Mouse (Mus musculus): ENCODE measurements at regions not wholly inside any gene's neighbourhood (a gene's known extent, or its start where the extent isn't known, plus 50 kb on each side); places are given as distances from the start of the nearest gene placed in this dataset.

DNA sequence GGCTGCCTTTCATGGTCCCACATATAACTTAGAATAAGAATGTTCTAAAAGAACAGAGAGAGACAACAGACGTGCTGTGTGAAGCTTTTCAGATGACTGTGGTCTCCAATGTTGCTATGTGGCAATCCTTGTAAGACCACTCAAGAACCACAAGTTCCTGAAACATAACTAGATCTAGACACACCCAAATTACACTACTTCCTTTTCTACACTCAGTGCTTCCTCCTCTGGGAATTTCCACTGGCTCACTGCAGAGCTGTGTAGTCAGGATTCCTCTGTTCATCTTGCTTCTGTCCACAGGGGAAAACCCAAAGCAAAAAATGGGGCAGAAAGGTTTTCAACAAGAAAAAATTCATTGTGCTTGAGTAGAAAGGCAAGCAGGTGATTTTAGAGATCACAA, 73.3 kb upstream of the Lcn4 start:
- no peaks in the 10 kb centered on the region for H3K79me2 ChIP-seq (replicated peaks; ENCODE audit: control insufficient read depth, extremely low read depth, insufficient read depth, poor library complexity, severe bottlenecking)
- H3K4me2 ChIP-seq (ENCODE audit: insufficient read depth, low read depth, poor library complexity, severe bottlenecking) = peak overlapping the region; percentile 30; the same call in 1 of the 2 replicates
- H3K4me3 ChIP-seq (replicated peaks in 1 of 3; ENCODE audit: low read depth in 2 of 3, low read length in 2 of 3, poor library complexity in 1 of 3) = no peak overlapping the region
- dilution Hi-C loops (cut with MboI; ENCODE audit: extremely low pct_ligation_motif_present, extremely low pct_unique_long_range_greater_than_20kb, low sequenced_read_pairs) (no loop called here), in situ Hi-C loops (cut with MboI; ENCODE audit: low pct_ligation_motif_present, low pct_unique_long_range_greater_than_20kb, low sequenced_read_pairs) (no loop called here)
- no peak overlapping the region for H3K27ac ChIP-seq (ENCODE audit: insufficient read depth, low read depth)
- peaks cover 6 to 14% of the 10 kb centered on the region in 2 experiments for H3K4me1 ChIP-seq (ENCODE audit: control insufficient read depth in 1 of 2, insufficient read depth in 2 of 2)
- no peaks in the 10 kb centered on the region for H3K9me3 ChIP-seq (replicated peaks; ENCODE audit: low read length)
- no peaks in the 10 kb centered on the region for H3K36me3 ChIP-seq (replicated peaks in 1 of 2; ENCODE audit: control insufficient read depth in 1 of 2, insufficient read depth in 1 of 2, low read length in 1 of 2)
- peaks cover 3% of the 10 kb centered on the region for H3K27me3 ChIP-seq (replicated peaks)
- H3K9ac ChIP-seq (ENCODE audit: insufficient read depth, low read depth) = no peak overlapping the region
- no peak for TF ChIP-seq MYC (IDR thresholded peaks at IDR 0.05; ENCODE audit: low read depth, low read length)
- no peak for TF ChIP-seq SIN3A (IDR thresholded peaks at IDR 0.05; ENCODE audit: low read length)
- peak; percentile 69 for TF ChIP-seq IRF4 (IDR thresholded peaks at IDR 0.05; ENCODE audit: low read depth, low read length)
- peak; percentile 69; the same call in 1 of the 2 replicates for TF ChIP-seq ETS1 (conservative IDR thresholded peaks at IDR 0.05; ENCODE audit: low read depth, low read length)
- TF ChIP-seq CTCF (conservative IDR thresholded peaks at IDR 0.05 in 1 of 2, IDR thresholded peaks at IDR 0.05 in 1 of 2; ENCODE audit: low read depth in 2 of 2, low read length in 2 of 2) = no peak
- TF ChIP-seq MEF2A (IDR thresholded peaks at IDR 0.05; ENCODE audit: borderline replicate concordance, low read depth, low read length) = peak; percentile 47; the same call in 1 of the 2 replicates
- TF ChIP-seq HCFC1 (IDR thresholded peaks at IDR 0.05; ENCODE audit: low read depth, low read length) = no peak
- TF ChIP-seq ZKSCAN1 (IDR thresholded peaks at IDR 0.05; ENCODE audit: borderline replicate concordance, low read depth, low read length) = no peak
- TF ChIP-seq NRF1 (IDR thresholded peaks at IDR 0.05; ENCODE audit: low read depth, low read length) = no peak
- TF ChIP-seq MXI1 (IDR thresholded peaks at IDR 0.05; ENCODE audit: low read depth, low read length) = no peak
- no peak for TF ChIP-seq JUND (conservative IDR thresholded peaks at IDR 0.05; ENCODE audit: low read depth, low read length)
- peak; percentile 83 for TF ChIP-seq EP300 (IDR thresholded peaks at IDR 0.05; ENCODE audit: low read length)
- no peak for TF ChIP-seq GABPA (IDR thresholded peaks at IDR 0.05; ENCODE audit: insufficient replicate concordance, low read depth, low read length)
- peak; percentile 54; the same call in 1 of the 2 replicates for TF ChIP-seq BHLHE40 (IDR thresholded peaks at IDR 0.05; ENCODE audit: low read depth, low read length)
- no peak for TF ChIP-seq ZC3H11A (IDR thresholded peaks at IDR 0.05; ENCODE audit: low read depth, low read length)
- TF ChIP-seq POLR2A (IDR thresholded peaks at IDR 0.05; ENCODE audit: low read depth, low read length) = no peak
- no peak for TF ChIP-seq MAX (IDR thresholded peaks at IDR 0.05; ENCODE audit: low read length)
- no peak for TF ChIP-seq PAX5 (IDR thresholded peaks at IDR 0.05; ENCODE audit: low read length)
- peak; percentile 56 for TF ChIP-seq ELF1 (IDR thresholded peaks at IDR 0.05; ENCODE audit: low read depth, low read length)
- no peak for TF ChIP-seq NELFE (IDR thresholded peaks at IDR 0.05; ENCODE audit: low read depth, low read length)
- no peak for TF ChIP-seq USF1 (IDR thresholded peaks at IDR 0.05; ENCODE audit: low read depth, low read length)
- no peak for TF ChIP-seq KAT2A (IDR thresholded peaks at IDR 0.05; ENCODE audit: insufficient replicate concordance, low read length)
- no peak for TF ChIP-seq SMC3 (IDR thresholded peaks at IDR 0.05; ENCODE audit: low read depth, low read length)
- no peak for TF ChIP-seq TBP (conservative IDR thresholded peaks at IDR 0.05; ENCODE audit: low read depth, low read length)
- no peak for TF ChIP-seq USF2 (conservative IDR thresholded peaks at IDR 0.05; ENCODE audit: low read depth, low read length)
- TF ChIP-seq MAZ (IDR thresholded peaks at IDR 0.05; ENCODE audit: low read depth, low read length) = no peak
- TF ChIP-seq POLR2AphosphoS2 (IDR thresholded peaks at IDR 0.05; ENCODE audit: low read depth, low read length) = no peak
- no peak for TF ChIP-seq JUN (IDR thresholded peaks at IDR 0.05; ENCODE audit: insufficient read depth, low read depth, low read length)
- no peak; the same call in 1 of the 2 replicates for TF ChIP-seq RAD21 (IDR thresholded peaks at IDR 0.05; ENCODE audit: low read depth, low read length)
- no peak for TF ChIP-seq MAFK (IDR thresholded peaks at IDR 0.05; ENCODE audit: insufficient replicate concordance, low read length)
- no peak for TF ChIP-seq TCF12 (IDR thresholded peaks at IDR 0.05; ENCODE audit: low read depth, low read length)
- no peak for TF ChIP-seq E2F4 (IDR thresholded peaks at IDR 0.05; ENCODE audit: insufficient replicate concordance, low read depth, low read length)
- no peak for TF ChIP-seq UBTF (IDR thresholded peaks at IDR 0.05; ENCODE audit: low read depth, low read length)
- TF ChIP-seq ZMIZ1 (IDR thresholded peaks at IDR 0.05; ENCODE audit: low read depth, low read length) = no peak
- TF ChIP-seq ZNF384 (IDR thresholded peaks at IDR 0.05; ENCODE audit: low read depth, low read length) = no peak
- TF ChIP-seq CHD1 (IDR thresholded peaks at IDR 0.05; ENCODE audit: low read depth, low read length) = no peak
- TF ChIP-seq CHD2 (IDR thresholded peaks at IDR 0.05; ENCODE audit: low read length) = no peak
- no peak for TF ChIP-seq RCOR1 (conservative IDR thresholded peaks at IDR 0.05; ENCODE audit: low read depth, low read length)
- peak; percentile 81 for DNase-seq (ENCODE audit: extremely low read depth)

Data from CH12.LX (cell line).